Mouse (Mus musculus) cerebellum, adult 2 months (tissue): ENCODE results near the gene Ankrd12.

Source experiments
- CTCF ChIP-seq: fragments of 200-500 bp; IDR thresholded peaks from 2 replicates; pipeline ENCODE4 v1.5.1; 2011; ENCODE audit warnings: low read depth, mild to moderate bottlenecking, control low read depth, low read length, moderate library complexity, borderline replicate concordance; ENCODE audit not compliant: insufficient read depth
- POLR2A ChIP-seq: fragments of 200-500 bp; IDR thresholded peaks from 2 replicates; pipeline ENCODE4 v1.6.1; 2011; ENCODE audit warnings: low read length, control low read depth, borderline replicate concordance; ENCODE audit not compliant: insufficient read depth

DNA sequence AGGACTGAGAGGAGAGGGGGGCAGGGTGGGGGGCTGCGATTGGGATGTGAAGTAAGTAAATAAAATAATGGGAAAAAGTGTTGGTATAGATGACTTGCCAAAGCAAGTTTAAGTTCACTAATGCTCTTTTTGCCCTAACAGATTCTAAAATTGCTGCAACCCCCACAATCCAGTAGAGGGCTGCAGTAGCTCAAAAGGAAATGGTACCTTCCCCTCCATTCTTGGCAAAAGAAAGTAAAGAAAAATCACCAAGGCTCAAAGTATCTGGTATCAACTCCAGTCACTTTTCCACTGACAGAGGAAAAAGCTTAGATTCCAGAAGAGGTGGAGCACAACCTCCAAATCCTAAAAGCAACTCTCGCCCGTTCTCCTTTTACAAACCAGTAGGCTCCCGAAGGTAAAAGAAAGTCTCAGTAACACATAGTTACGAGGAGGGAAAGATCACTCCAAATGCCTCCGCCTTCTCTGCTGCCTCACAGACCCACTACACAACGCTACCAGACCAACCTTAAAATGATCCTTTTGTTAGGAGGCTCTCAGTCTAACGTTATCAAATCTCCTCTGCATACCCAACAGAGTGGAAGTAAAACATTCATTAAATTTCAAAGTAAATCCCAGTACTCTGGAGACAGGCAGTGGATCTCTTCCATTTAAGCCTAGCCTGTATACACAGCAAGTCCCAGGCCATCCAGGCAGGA lies 15.5 kb downstream of the Ankrd12 start:
- TF ChIP-seq POLR2A (no peak), CTCF (no peak)
